Mouse (Mus musculus): ENCODE results near the gene Agbl1. TPM values are rescaled to one million over a fixed set of nuclear protein-coding genes. Genes with fewer than 3 reads are reported as not detected.

Agbl1 gene
- total RNA-seq, 2 experiments from 2014 or later, result 0.18 TPM; not detected in 1

DNA sequence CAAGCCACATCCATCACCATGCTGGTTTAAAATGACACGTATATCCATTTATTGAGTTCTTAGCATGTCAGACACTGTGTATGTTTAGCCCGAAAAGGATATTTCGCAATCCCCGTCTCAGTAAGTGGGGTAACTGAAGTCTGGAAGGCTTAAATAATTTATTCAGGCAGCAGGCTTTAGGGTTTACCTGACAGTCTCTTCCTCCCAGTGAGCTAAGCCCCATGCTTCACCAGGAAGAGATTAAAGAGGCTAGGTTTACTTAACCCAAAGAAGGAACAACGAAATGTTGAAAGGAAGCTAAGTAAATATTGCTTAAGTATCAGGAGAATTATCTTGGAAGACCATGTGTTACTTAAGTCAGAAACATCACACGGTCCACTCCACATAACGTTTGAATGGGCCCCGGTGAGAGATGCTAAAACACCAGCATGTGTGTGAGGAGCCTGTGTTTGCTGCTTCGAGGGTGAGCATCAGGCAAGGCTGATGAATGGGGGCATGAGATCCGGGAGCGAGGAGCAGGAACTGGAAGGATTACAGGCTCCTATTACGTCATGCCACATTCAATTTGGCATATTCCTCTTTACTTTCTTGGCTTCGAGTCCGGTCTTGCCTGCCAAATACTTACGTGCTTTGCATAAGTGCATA, 162.7 kb downstream of the Agbl1 start:
- DNase-seq, result no peak

- peak; percentile 48 to 78 for DNase-seq
These were observed 163.5 kb downstream of the Agbl1 start for GRCm38 (mm10) chr7:76392941-76393817.

- DNase-seq, result no peak
These were observed 178.4 kb downstream of the Agbl1 start for GRCm38 (mm10) chr7:76407930-76408557.

- no peak for DNase-seq
These were observed 179.3 kb downstream of the Agbl1 start for GRCm38 (mm10) chr7:76409020-76409419.

DNA sequence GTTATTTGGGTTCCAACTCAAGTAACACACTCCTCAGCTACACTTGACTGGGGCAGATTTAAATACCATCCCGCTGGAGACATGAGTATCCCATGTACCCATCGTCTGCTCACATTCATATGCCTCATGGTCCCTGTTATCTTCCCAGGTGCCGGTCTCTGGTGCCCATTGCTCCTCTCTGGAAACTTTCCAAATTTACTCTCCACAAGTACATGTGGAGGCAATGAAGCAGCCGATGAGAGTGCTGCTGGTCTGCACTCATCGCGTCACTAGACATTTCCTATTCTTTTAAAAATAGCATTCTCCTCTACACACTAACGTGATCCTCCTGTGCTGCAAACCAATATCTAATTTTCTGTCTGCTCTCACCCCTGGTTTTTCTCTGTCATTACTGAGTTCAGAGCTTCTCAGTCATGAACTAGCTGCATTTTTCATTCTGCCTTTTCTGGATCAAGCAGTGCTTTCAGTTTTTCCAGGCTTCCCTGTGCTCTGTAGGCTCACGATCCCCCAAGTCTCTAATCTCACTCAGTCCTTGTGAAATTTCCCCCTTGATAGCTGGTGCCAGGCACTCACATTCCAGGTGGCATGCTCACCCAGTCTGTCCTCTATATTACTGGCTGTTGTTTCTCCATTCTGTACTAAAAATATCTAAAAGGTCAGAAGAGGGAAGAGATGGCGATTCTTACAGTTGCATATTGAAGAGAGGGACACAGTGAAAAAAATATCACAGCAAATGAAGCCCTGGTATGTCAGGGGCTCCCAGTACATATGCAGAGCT, 180.9 kb downstream of the Agbl1 start:
- peak; percentile 18 to 28 for DNase-seq

GRCm38 (mm10) chr7:76411933-76412587, 182.4 kb downstream of the Agbl1 start:
- DNase-seq, result no peak

DNA sequence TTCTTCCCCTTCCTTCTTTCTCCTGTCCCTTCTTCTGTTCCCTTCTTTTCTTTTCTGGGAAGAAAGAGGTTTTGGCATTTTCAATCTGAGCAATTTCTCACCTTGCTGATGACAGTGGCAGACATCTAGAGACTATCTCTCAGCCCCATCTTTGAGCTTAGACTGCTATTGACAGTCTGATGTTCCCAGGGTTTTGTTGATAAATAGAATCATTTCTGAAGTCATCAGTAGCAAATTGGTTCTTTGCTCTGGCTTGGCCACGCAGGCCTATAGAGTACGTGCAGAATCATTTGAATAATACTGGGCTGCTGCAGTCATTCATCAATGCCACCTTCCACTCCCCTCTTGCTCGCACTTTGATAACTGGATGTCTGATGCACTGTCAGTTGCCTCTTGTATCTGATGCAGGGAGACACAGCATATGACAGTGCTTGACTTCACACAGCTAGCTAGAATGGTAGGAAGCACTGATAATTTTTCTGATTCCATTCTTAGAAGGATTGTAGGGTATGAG, 186.5 kb downstream of the Agbl1 start:
- no peak for DNase-seq

GRCm38 (mm10) chr7:76438581-76438980, 208.9 kb downstream of the Agbl1 start:
- no peak for DNase-seq

- DNase-seq, result no peak
These were observed 209.3 kb downstream of the Agbl1 start for GRCm38 (mm10) chr7:76438988-76439387.

- DNase-seq, result no peak
These were observed 232.8 kb downstream of the Agbl1 start for GRCm38 (mm10) chr7:76462361-76463001.

DNA sequence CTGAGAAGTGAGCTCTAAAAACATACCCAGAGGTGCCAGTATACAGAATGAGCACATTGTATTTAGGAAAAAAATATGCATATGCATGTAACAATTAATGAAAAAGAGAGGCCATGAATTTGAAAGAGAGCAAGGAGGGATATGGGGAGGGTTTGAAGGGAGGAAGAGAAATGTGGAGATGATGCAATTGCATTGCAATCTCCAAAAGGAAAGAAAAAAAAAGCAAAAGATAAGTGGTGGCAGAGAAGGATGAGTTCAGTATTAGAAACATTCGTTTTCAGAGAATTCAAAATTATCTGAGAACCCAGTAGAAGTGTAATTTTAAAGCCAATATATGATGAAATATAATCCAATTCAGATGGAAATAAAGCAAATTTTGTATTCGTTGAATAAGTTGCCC, 236.7 kb downstream of the Agbl1 start:
- no peak for DNase-seq

- DNase-seq, result no peak
These were observed 244.5 kb downstream of the Agbl1 start for GRCm38 (mm10) chr7:76474233-76474632.

- DNase-seq, result no peak
These were observed 255.9 kb downstream of the Agbl1 start for GRCm38 (mm10) chr7:76485546-76485945.

- no peak for DNase-seq
These were observed 257.8 kb downstream of the Agbl1 start for GRCm38 (mm10) chr7:76487519-76487918.

- no peak for DNase-seq
These were observed 294.6 kb downstream of the Agbl1 start for GRCm38 (mm10) chr7:76524291-76524690.

GRCm38 (mm10) chr7:76546456-76546855, 316.8 kb downstream of the Agbl1 start:
- no peak for DNase-seq

DNA sequence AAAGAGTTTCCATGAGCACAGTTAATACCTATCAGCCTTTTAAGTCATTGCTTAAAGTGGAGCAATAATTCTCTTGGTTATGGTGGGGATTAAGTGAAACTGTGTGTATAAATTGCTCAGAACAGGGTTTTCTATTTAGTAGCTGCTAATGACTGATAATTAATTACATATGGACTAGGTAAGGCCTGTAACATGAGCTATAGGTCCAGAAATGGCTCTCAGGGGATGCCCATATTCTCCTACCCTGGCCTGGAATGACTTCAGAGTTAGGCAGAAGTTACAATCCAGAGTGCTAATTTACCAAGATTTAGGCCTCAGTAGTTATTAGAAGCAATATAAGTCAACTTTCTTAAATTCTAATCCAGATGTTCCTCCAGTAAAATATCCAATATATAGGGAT, 317.6 kb downstream of the Agbl1 start:
- no peak for DNase-seq

DNA sequence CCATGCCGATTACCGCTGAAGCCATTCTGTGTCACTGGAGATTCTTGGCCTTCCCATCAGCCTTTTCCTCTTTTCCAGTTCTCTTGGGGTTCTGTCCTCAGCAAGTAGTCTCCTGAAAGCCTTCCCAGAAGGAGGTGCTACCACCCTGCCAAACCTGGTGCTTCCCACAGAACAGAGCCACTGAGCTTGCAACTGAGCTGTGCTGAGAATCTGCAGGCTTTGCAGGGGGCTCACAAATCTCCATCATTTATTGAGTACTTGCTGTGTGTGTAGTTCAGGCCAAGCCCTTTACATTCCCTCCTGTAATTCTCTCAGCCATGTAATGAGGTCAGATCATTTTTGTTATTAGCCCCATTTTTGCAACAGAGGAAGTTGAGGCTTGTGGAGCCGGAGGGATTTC, 322.2 kb downstream of the Agbl1 start:
- no peak for DNase-seq

GRCm38 (mm10) chr7:76560564-76561258, 331.0 kb downstream of the Agbl1 start:
- no peak for DNase-seq

DNA sequence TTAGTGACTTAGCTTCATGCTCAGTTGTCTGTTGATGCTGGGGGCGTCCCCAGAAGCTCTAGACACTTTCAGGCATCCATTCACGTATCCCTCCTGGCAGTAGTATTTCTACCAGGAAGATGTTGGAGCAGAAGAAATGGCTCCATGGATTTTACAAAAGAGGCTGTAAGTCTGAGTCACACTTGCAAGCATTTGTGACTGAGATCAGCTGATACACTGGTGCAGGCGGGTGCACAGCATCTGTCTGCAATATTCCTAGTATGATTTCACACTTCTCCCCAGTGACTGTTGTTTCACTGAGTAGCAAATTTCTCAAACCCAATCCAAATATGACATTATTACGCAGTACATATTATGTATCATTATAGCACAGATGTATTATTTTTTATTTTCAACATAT, 332.8 kb downstream of the Agbl1 start:
- peak; percentile 0 to 2 for DNase-seq

Data from heart, adult 18-20 months (tissue).